Mouse (Mus musculus) intestine, postnatal 0 days (tissue): ENCODE data around the gene Qk. TPM values are rescaled to one million over a fixed set of nuclear protein-coding genes. Genes with fewer than 3 reads are reported as not detected.

ENCODE experiments used
- ATAC-seq: fragments of 200-750 bp; cut with Nextera tagmentation; 2 replicates; pipeline ENCODE4 v1.8.0; 2017; ENCODE audit warnings: mild to moderate bottlenecking, moderate TSS enrichment, moderate library complexity
- H3K27ac ChIP-seq: fragments of 300-500 bp; sonication (generic); 2 replicates; pipeline ENCODE4 v1.5.1; 2014; ENCODE audit warnings: mild to moderate bottlenecking, low read depth, low read length, moderate library complexity
- H3K27me3 ChIP-seq: fragments of 300-500 bp; sonication (generic); replicated peaks from 2 replicates; pipeline ENCODE4 v1.6.1; 2014; ENCODE audit warnings: low read length, mixed read lengths; ENCODE audit not compliant: control insufficient read depth, insufficient read depth
- H3K36me3 ChIP-seq: fragments of 300-500 bp; sonication (generic); 2 replicates; pipeline ENCODE4 v1.6.1; 2014; ENCODE audit warnings: mild to moderate bottlenecking, moderate library complexity; ENCODE audit not compliant: control insufficient read depth, insufficient read depth
- H3K4me1 ChIP-seq: fragments of 300-500 bp; sonication (generic); replicated peaks from 2 replicates; pipeline ENCODE4 v1.6.1; 2014; ENCODE audit warnings: antibody characterized with exemption, low read length, mixed read lengths; ENCODE audit not compliant: control insufficient read depth, insufficient read depth
- H3K4me2 ChIP-seq: fragments of 300-500 bp; sonication (generic); replicated peaks from 2 replicates; pipeline ENCODE4 v1.6.1; 2014; ENCODE audit warnings: low read depth, mild to moderate bottlenecking, moderate library complexity
- H3K4me3 ChIP-seq: fragments of 300-500 bp; sonication (generic); 2 replicates; pipeline ENCODE4 v1.5.1; 2014; ENCODE audit warnings: low read depth, low read length
- H3K9ac ChIP-seq: fragments of 300-500 bp; sonication (generic); 2 replicates; pipeline ENCODE4 v1.6.1; 2014; ENCODE audit warnings: mild to moderate bottlenecking, low read depth, low read length
- H3K9me3 ChIP-seq: fragments of 300-500 bp; sonication (generic); 2 replicates; pipeline ENCODE4 v1.6.1; 2016; ENCODE audit warnings: mixed run types; ENCODE audit not compliant: control insufficient read depth
- CTCF ChIP-seq: sonication (generic); IDR thresholded peaks from 2 replicates; pipeline ENCODE4 v1.5.1; 2016; ENCODE audit warnings: low read depth, mild to moderate bottlenecking, control low read depth, antibody characterized with exemption, moderate library complexity
- WGBS: fragments of 180-500 bp; shearing (Covaris S2); extraction: QIAGEN DNeasy Blood & Tissue Kit; methylation state at CpG from one replicate; pipeline ENCODE4 v1.1.7; 2014; 5-methylcytosine and 5-hydroxymethylcytosine counted together
- polyA plus RNA-seq: library from polyadenylated mRNA; unstranded; fragments of >200 nt; fragmentation: Nextera tagmentation; extraction: Ambion mirVana; gene quantifications from 2 replicates; pipeline ENCODE4 v1.2.1, GENCODE M21; 2015

Gene Qk
- polyA plus RNA-seq, 1 experiment from 2014 or later = 7.4 TPM

GRCm38 (mm10) chr17:10360738-10361137, 41.1 kb upstream of the Qk start:
- no peak for TF ChIP-seq CTCF
- no peaks in the 10 kb centered on the region for H3K27me3 ChIP-seq
- ATAC-seq = no peak

GRCm38 (mm10) chr17:10359466-10359865, 39.8 kb upstream of the Qk start:
- no peak for TF ChIP-seq CTCF
- Histone ChIP-seq H3K4me3 (no peak overlapping the region), H3K27ac (no peak overlapping the region), H3K36me3 (no peaks in the 10 kb centered on the region), H3K4me1 (no peaks in the 10 kb centered on the region), H3K9me3 (no peaks in the 10 kb centered on the region), H3K27me3 (no peaks in the 10 kb centered on the region), H3K9ac (no peak overlapping the region), H3K4me2 (no peak overlapping the region)
- no peak for ATAC-seq
- 44% methylated on average over 14 of the region's 14 CpGs for WGBS

More at GRCm38 (mm10) chr17:10360738-10361137, 41.1 kb upstream of the Qk start:
- no peak overlapping the region for H3K4me2 ChIP-seq
- no peaks in the 10 kb centered on the region for H3K9me3 ChIP-seq
- no peak overlapping the region for H3K9ac ChIP-seq
- no peaks in the 10 kb centered on the region for H3K4me1 ChIP-seq
- H3K4me3 ChIP-seq = no peak overlapping the region
- 86% methylated on average over 4 of the region's 4 CpGs for WGBS
- no peaks in the 10 kb centered on the region for H3K36me3 ChIP-seq
- H3K27ac ChIP-seq = no peak overlapping the region

GRCm38 (mm10) chr17:10357348-10357747, 37.7 kb upstream of the Qk start:
- H3K4me2 ChIP-seq = no peak overlapping the region
- no peaks in the 10 kb centered on the region for H3K9me3 ChIP-seq
- H3K27ac ChIP-seq = no peak overlapping the region
- no peaks in the 10 kb centered on the region for H3K27me3 ChIP-seq
- TF ChIP-seq CTCF = no peak
- no peak for ATAC-seq
- no peak overlapping the region for H3K4me3 ChIP-seq
- 85% methylated on average over 12 of the region's 12 CpGs for WGBS
- H3K9ac ChIP-seq = no peak overlapping the region
- no peaks in the 10 kb centered on the region for H3K36me3 ChIP-seq
- no peaks in the 10 kb centered on the region for H3K4me1 ChIP-seq

- Histone ChIP-seq H3K27ac (no peak overlapping the region), H3K4me2 (no peak overlapping the region), H3K36me3 (no peaks in the 10 kb centered on the region), H3K9me3 (no peaks in the 10 kb centered on the region), H3K4me1 (no peaks in the 10 kb centered on the region), H3K27me3 (no peaks in the 10 kb centered on the region), H3K9ac (no peak overlapping the region), H3K4me3 (no peak overlapping the region)
- no peak for TF ChIP-seq CTCF
- no peak for ATAC-seq
- 64% methylated on average over 6 of the region's 6 CpGs for WGBS
These were observed 36.6 kb upstream of the Qk start for GRCm38 (mm10) chr17:10356294-10356693.

GRCm38 (mm10) chr17:10355746-10356145, 36.1 kb upstream of the Qk start:
- H3K36me3 ChIP-seq = no peaks in the 10 kb centered on the region
- TF ChIP-seq CTCF = no peak
- WGBS = 46% methylated on average over 8 of the region's 8 CpGs
- H3K9me3 ChIP-seq = no peaks in the 10 kb centered on the region
- no peak overlapping the region for H3K4me3 ChIP-seq
- no peaks in the 10 kb centered on the region for H3K4me1 ChIP-seq
- H3K9ac ChIP-seq = no peak overlapping the region
- H3K4me2 ChIP-seq = no peak overlapping the region
- H3K27me3 ChIP-seq = no peaks in the 10 kb centered on the region
- no peak for ATAC-seq
- H3K27ac ChIP-seq = no peak overlapping the region

- Histone ChIP-seq H3K4me1 (0 out of 2 replicates have a peak, but pooled peaks cover 2% of the 10 kb centered on the region), H3K4me3 (no peak overlapping the region), H3K27me3 (peaks cover 39% of the 10 kb centered on the region; the same call in 1 of the 2 replicates), H3K36me3 (no peaks in the 10 kb centered on the region), H3K9ac (no peak overlapping the region), H3K9me3 (no peaks in the 10 kb centered on the region), H3K27ac (no peak overlapping the region), H3K4me2 (no peak overlapping the region)
- WGBS = 67% methylated on average over 10 of the region's 10 CpGs
- no peak for ATAC-seq
- TF ChIP-seq CTCF = no peak
These were observed 18.6 kb upstream of the Qk start for GRCm38 (mm10) chr17:10338286-10338685.

GRCm38 (mm10) chr17:10336558-10336957, 16.9 kb upstream of the Qk start:
- Histone ChIP-seq H3K36me3 (no peaks in the 10 kb centered on the region), H3K27ac (no peak overlapping the region), H3K4me1 (0 out of 2 replicates have a peak, but pooled peaks cover 2% of the 10 kb centered on the region), H3K9me3 (no peaks in the 10 kb centered on the region), H3K4me3 (no peak overlapping the region), H3K9ac (no peak overlapping the region), H3K4me2 (no peak overlapping the region), H3K27me3 (peaks cover 41% of the 10 kb centered on the region; the same call in 1 of the 2 replicates)
- TF ChIP-seq CTCF = no peak
- no peak for ATAC-seq
- WGBS = 93% methylated on average over 12 of the region's 12 CpGs
